Comparison of ENCODE assay signal across 16 mouse cellular contexts in genomic region chr8:87956001-87956400, GRCm38 (mm10). TPM values are rescaled to one million over a fixed set of nuclear protein-coding genes. Genes with fewer than 3 reads are reported as not detected.
DNase-seq lines count a peak whose midpoint lies in the region; ATAC-seq lines count a peak whose summit lies in the region.
"Had no signal": no experiment of that assay in that cellular context is flagged by ENCODE, and none has a peak within 500 bp of the region (broad histone marks: within the 10 kb centered on the region; RNA-seq: fewer than 3 reads in every experiment).

No protein-coding gene starts in this region.

- no peak overlapping the region for H3K9ac ChIP-seq in limb, embryonic 12.5 days (replicated peaks)
- H3K9ac ChIP-seq in midbrain, embryonic 13.5 days (replicated peaks), result no peak overlapping the region
- H3K9ac ChIP-seq in liver, embryonic 11.5 days (ENCODE audit: low read depth, low read length), result no peak overlapping the region
- H3K9ac ChIP-seq: heart, embryonic 15.5 days; lung, embryonic 15.5 days had no signal

- no peak for ATAC-seq in limb, embryonic 12.5 days (ENCODE audit: insufficient number of reproducible peaks, insufficient read depth, low FRiP score, low TSS enrichment, low read depth)
- no peak for ATAC-seq in midbrain, embryonic 13.5 days
- no peak for ATAC-seq in liver, embryonic 11.5 days (replicated peaks; ENCODE audit: low FRiP score)

- peaks cover 5% of the 10 kb centered on the region for H3K27me3 ChIP-seq in limb, embryonic 12.5 days
- peaks cover 1% of the 10 kb centered on the region; the same call in 1 of the 2 replicates for H3K27me3 ChIP-seq in limb, embryonic 10.5 days (ENCODE audit: low read depth, poor library complexity, severe bottlenecking)
- peaks cover under 1% of the 10 kb centered on the region for H3K27me3 ChIP-seq in hindbrain, embryonic 10.5 days (ENCODE audit: insufficient read depth, poor library complexity, severe bottlenecking)
- peaks cover under 1% of the 10 kb centered on the region; the same call in 1 of the 2 replicates for H3K27me3 ChIP-seq in midbrain, embryonic 13.5 days
- peaks cover 55% of the 10 kb centered on the region for H3K27me3 ChIP-seq in liver, embryonic 11.5 days (replicated peaks; ENCODE audit: control insufficient read depth, insufficient read depth, low read length)

- no peaks in the 10 kb centered on the region for H3K9me3 ChIP-seq in limb, embryonic 12.5 days
- H3K9me3 ChIP-seq in limb, embryonic 10.5 days (replicated peaks), result no peaks in the 10 kb centered on the region
- H3K9me3 ChIP-seq in hindbrain, embryonic 10.5 days, result no peaks in the 10 kb centered on the region
- no peaks in the 10 kb centered on the region for H3K9me3 ChIP-seq in midbrain, embryonic 13.5 days
- no peaks in the 10 kb centered on the region for H3K9me3 ChIP-seq in liver, embryonic 11.5 days (ENCODE audit: control insufficient read depth, low read length)
- H3K9me3 ChIP-seq: heart, embryonic 15.5 days; lung, embryonic 15.5 days had no signal

- 65% methylated on average over 5 of the region's 5 CpGs for WGBS in limb, embryonic 12.5 days
- WGBS in limb, embryonic 10.5 days, result 63% methylated on average over 5 of the region's 5 CpGs
- whole genome bisulfite sequencing in hindbrain, embryonic 10.5 days, result 58% methylated on average over 5 of the region's 5 CpGs
- 54% methylated on average over 5 of the region's 5 CpGs for WGBS in midbrain, embryonic 13.5 days
- WGBS in liver, embryonic 11.5 days, result 69% methylated on average over 5 of the region's 5 CpGs

- peak; percentile 48 to 51 for DNase-seq in cerebellum, adult 18-20 months
- no peak for DNase-seq in cerebellum, postnatal 10 days
- DNase-seq in limb, embryonic 10.5 days (ENCODE audit: low spot score), result no peak
- DNase-seq in hindbrain, embryonic 10.5 days (ENCODE audit: low spot score), result no peak
- DNase-seq in liver, embryonic 11.5 days (ENCODE audit: low spot score), result no peak
- no peak for DNase-seq in thymus, postnatal 10 days (ENCODE audit: low spot score in 2 of 2)
- DNase-seq: adrenal gland, postnatal 14 days; embryo, embryonic 11 days; kidney, adult 9 months; liver; right cerebral cortex, postnatal 25 days had no signal

- peak overlapping the region; percentile 15; the same call in 1 of the 2 replicates for H3K4me2 ChIP-seq in limb, embryonic 12.5 days
- peak overlapping the region; percentile 85 for H3K4me2 ChIP-seq in midbrain, embryonic 13.5 days (replicated peaks)
- H3K4me2 ChIP-seq in liver, embryonic 11.5 days, result no peak overlapping the region
- H3K4me2 ChIP-seq: heart, embryonic 15.5 days had no signal

- H3K27ac ChIP-seq in limb, embryonic 12.5 days, result no peak overlapping the region
- H3K27ac ChIP-seq in limb, embryonic 10.5 days, result no peak overlapping the region
- H3K27ac ChIP-seq in hindbrain, embryonic 10.5 days, result no peak overlapping the region
- no peak overlapping the region for H3K27ac ChIP-seq in midbrain, embryonic 13.5 days
- no peak overlapping the region for H3K27ac ChIP-seq in liver, embryonic 11.5 days (ENCODE audit: low read depth, low read length)
- H3K27ac ChIP-seq: heart, embryonic 15.5 days; layer of hippocampus, adult 2 months; lung, embryonic 15.5 days had no signal

- H3K36me3 ChIP-seq in limb, embryonic 12.5 days, result no peaks in the 10 kb centered on the region
- peaks cover 6% of the 10 kb centered on the region; the same call in 1 of the 2 replicates for H3K36me3 ChIP-seq in limb, embryonic 10.5 days
- H3K36me3 ChIP-seq in hindbrain, embryonic 10.5 days, result peaks cover 10% of the 10 kb centered on the region; the same call in 1 of the 2 replicates
- H3K36me3 ChIP-seq in midbrain, embryonic 13.5 days, result no peaks in the 10 kb centered on the region
- H3K36me3 ChIP-seq in liver, embryonic 11.5 days (ENCODE audit: control insufficient read depth, insufficient read depth, low read length), result no peaks in the 10 kb centered on the region
- H3K36me3 ChIP-seq: heart, embryonic 15.5 days; lung, embryonic 15.5 days had no signal

- H3K4me3 ChIP-seq in limb, embryonic 12.5 days (replicated peaks), result no peak overlapping the region
- H3K4me3 ChIP-seq in limb, embryonic 10.5 days, result no peak overlapping the region
- peak overlapping the region; percentile 96; the same call in 1 of the 2 replicates for H3K4me3 ChIP-seq in hindbrain, embryonic 10.5 days
- no peak overlapping the region; the same call in 1 of the 2 replicates for H3K4me3 ChIP-seq in midbrain, embryonic 13.5 days (replicated peaks)
- no peak overlapping the region for H3K4me3 ChIP-seq in liver, embryonic 11.5 days (ENCODE audit: low read depth, low read length)
- H3K4me3 ChIP-seq: heart, embryonic 15.5 days; layer of hippocampus, adult 2 months; lung, embryonic 15.5 days had no signal

- peaks cover 56% of the 10 kb centered on the region for H3K4me1 ChIP-seq in limb, embryonic 12.5 days (replicated peaks)
- H3K4me1 ChIP-seq in limb, embryonic 10.5 days, result peaks cover 53% of the 10 kb centered on the region
- H3K4me1 ChIP-seq in hindbrain, embryonic 10.5 days (replicated peaks), result peaks cover 86% of the 10 kb centered on the region
- H3K4me1 ChIP-seq in midbrain, embryonic 13.5 days (replicated peaks), result peaks cover 69% of the 10 kb centered on the region
- peaks cover 3% of the 10 kb centered on the region; the same call in 1 of the 2 replicates for H3K4me1 ChIP-seq in liver, embryonic 11.5 days (replicated peaks; ENCODE audit: control insufficient read depth, insufficient read depth, low read length)

RNA-seq across cellular contexts. Expression of gene Zfp423, which starts 3.4 kb away (rescaled TPM):
- 40.3 and 43.9 TPM in 2 replicates for polyA plus RNA-seq in limb, embryonic 12.5 days (2016; fragmentation: Nextera tagmentation; extraction: Ambion mirVana)
- 23.6 and 29.4 TPM in 2 replicates for polyA plus RNA-seq in limb, embryonic 10.5 days (2016; fragmentation: Nextera tagmentation; extraction: Ambion mirVana)
- 32.8 and 41.3 TPM in 2 replicates for polyA plus RNA-seq in hindbrain, embryonic 10.5 days (2016; fragmentation: Nextera tagmentation; extraction: Ambion mirVana)
- polyA plus RNA-seq in midbrain, embryonic 13.5 days (2015; fragmentation: Nextera tagmentation; extraction: Ambion mirVana), result 36.6 and 41.7 TPM in 2 replicates
- polyA plus RNA-seq in liver, embryonic 11.5 days (2014; fragmentation: Nextera tagmentation; extraction: Ambion mirVana), result 4.8 and 5.8 TPM in 2 replicates

Comparison
In these comparisons a context has a peak if more than half of its experiments do, and no peak if none do; other contexts are left out.
1. DNase-seq: peak in cerebellum, adult 18-20 months (2 of 2); none in cerebellum, postnatal 10 days (0 of 2), limb, embryonic 10.5 days (single experiment), hindbrain, embryonic 10.5 days (single experiment), liver, embryonic 11.5 days (single experiment) and thymus, postnatal 10 days (0 of 2).